24 mouse cellular contexts compared by ENCODE assay signal in genomic region chr10:110960841-110961240, GRCm38 (mm10).
"Had no signal": no experiment of that assay in that cellular context is flagged by ENCODE, and none has a peak within 500 bp of the region (broad histone marks: within the 10 kb centered on the region; RNA-seq: fewer than 3 reads in every experiment).

No protein-coding gene starts in this region.

- H3K27ac ChIP-seq: gastrocnemius, adult 2 months; heart, adult 2 months; hindbrain, embryonic 10.5 days; hindbrain, embryonic 12.5 days; hindbrain, embryonic 14.5 days; intestine, embryonic 15.5 days; kidney, embryonic 15.5 days; layer of hippocampus, adult 2 months; left cerebral cortex, adult 2 months; limb, embryonic 10.5 days; limb, embryonic 12.5 days; liver, embryonic 13.5 days had no signal

- H3K4me1 ChIP-seq: hindbrain, embryonic 10.5 days; hindbrain, embryonic 12.5 days; intestine, embryonic 15.5 days; kidney, embryonic 15.5 days; limb, embryonic 10.5 days; limb, embryonic 12.5 days; liver, embryonic 13.5 days had no signal

- H3K4me2 ChIP-seq: heart, embryonic 12.5 days; hindbrain, embryonic 12.5 days; hindbrain, embryonic 14.5 days; intestine, embryonic 15.5 days; kidney, embryonic 15.5 days; limb, embryonic 12.5 days; liver, embryonic 11.5 days; liver, embryonic 13.5 days had no signal

- H3K9ac ChIP-seq: heart, embryonic 12.5 days; hindbrain, embryonic 12.5 days; hindbrain, embryonic 14.5 days; intestine, embryonic 15.5 days; kidney, embryonic 15.5 days; limb, embryonic 12.5 days; liver, embryonic 13.5 days had no signal

- DNase-seq: gastrocnemius, adult 2 months; gastrocnemius, postnatal 10 days; gastrocnemius, postnatal 25 days; heart, adult 2 months; heart, postnatal 10 days; heart, postnatal 4 days; kidney, postnatal 10 days; kidney, postnatal 4 days; liver; liver, embryonic 13.5 days had no signal

- H3K9me3 ChIP-seq: heart, embryonic 12.5 days; hindbrain, embryonic 10.5 days; hindbrain, embryonic 12.5 days; intestine, embryonic 15.5 days; kidney, embryonic 15.5 days; limb, embryonic 10.5 days; limb, embryonic 12.5 days; liver, embryonic 13.5 days had no signal

- ATAC-seq: hindbrain, embryonic 16.5 days; inflammation-experienced regulatory T-cells, adult 6 months; intestine, embryonic 15.5 days; intestine, postnatal 0 days had no signal

- H3K4me3 ChIP-seq: gastrocnemius, adult 2 months; heart, adult 2 months; heart, embryonic 12.5 days; hindbrain, embryonic 10.5 days; hindbrain, embryonic 12.5 days; intestine, embryonic 15.5 days; kidney, embryonic 15.5 days; layer of hippocampus, adult 2 months; left cerebral cortex, adult 2 months; limb, embryonic 10.5 days; limb, embryonic 12.5 days; liver, embryonic 13.5 days had no signal

- H3K27me3 ChIP-seq: heart, embryonic 12.5 days; hindbrain, embryonic 12.5 days; intestine, embryonic 15.5 days; kidney, embryonic 15.5 days; limb, embryonic 12.5 days; liver, embryonic 13.5 days had no signal
